Mouse (Mus musculus) spleen, adult 2 months (tissue): ENCODE data around the gene Gm37240.

ENCODE experiments used
- CTCF ChIP-seq: fragments of 200-500 bp; IDR thresholded peaks from 2 replicates; pipeline ENCODE4 v1.5.1; 2011; ENCODE audit warnings: mild to moderate bottlenecking, inconsistent platforms; ENCODE audit not compliant: insufficient read depth, insufficient read length, insufficient replicate concordance; ENCODE audit errors: extremely low read depth
- POLR2A ChIP-seq: fragments of 200-500 bp; IDR thresholded peaks from 2 replicates; pipeline ENCODE4 v1.6.1; 2011; ENCODE audit warnings: low read depth, low read length, inconsistent platforms

- TF ChIP-seq POLR2A: no peak
- no peak for TF ChIP-seq CTCF
Observed at GRCm38 (mm10) chr3:85850079-85850478, 37.2 kb downstream of the Gm37240 start.
